In the genomic region with DNA sequence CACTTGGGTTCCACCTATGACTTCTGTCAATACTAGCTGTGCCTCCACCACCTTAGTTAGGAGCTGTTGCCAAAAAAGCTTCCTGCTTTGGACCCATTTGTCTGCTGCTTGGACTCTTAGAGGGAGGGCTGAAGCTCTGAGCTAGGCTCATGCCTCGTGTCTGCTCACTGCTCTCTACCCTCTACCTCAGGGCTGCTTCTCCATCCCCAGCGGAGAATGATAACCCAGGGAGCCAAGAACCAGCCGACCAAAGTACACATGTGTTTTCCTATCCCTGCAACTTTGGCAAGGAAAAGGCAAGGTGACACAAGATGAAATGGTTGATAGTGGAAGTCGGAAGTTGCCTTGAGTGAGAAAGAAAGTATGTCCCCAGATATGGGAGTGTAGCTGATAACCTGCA, we compare ENCODE assay signal across 28 mouse cellular contexts. TPM values are rescaled to one million over a fixed set of nuclear protein-coding genes. Genes with fewer than 3 reads are reported as not detected.
A peak's percentile ranks its signal among the peaks of the same experiment; 100 is the strongest.
DNase-seq lines count a peak whose midpoint lies in the region; TF ChIP-seq lines count a peak whose summit lies in the region.
"Had no signal": no experiment of that assay in that cellular context is flagged by ENCODE, and none has a peak within 500 bp of the region (broad histone marks: within the 10 kb centered on the region; RNA-seq: fewer than 3 reads in every experiment).

No protein-coding gene starts in this region.

- peak; percentile 2 for DNase-seq in cerebellum, adult 9-11 months
- DNase-seq in cerebellum, postnatal 10 days: no peak
- peak; percentile 52 for DNase-seq in heart, embryonic 10.5 days (ENCODE audit: low spot score)
- DNase-seq in heart, adult 18-20 months: no peak
- DNase-seq in lung, adult 2 months: peak; percentile 0
- no peak for DNase-seq in lung, postnatal 10 days
- peak; percentile 9 to 46 for DNase-seq in urinary bladder, postnatal 4 days (ENCODE audit: low spot score in 2 of 2)
- no peak for DNase-seq in urinary bladder, postnatal 10 days (ENCODE audit: low spot score)
- DNase-seq: adrenal gland, postnatal 36 days; cerebellum, adult 18-20 months; gastrocnemius, postnatal 10 days; heart, postnatal 4 days; kidney, postnatal 25 days; retina, postnatal 1 day; right cerebral cortex, postnatal 14 days; thymus, postnatal 4 days had no signal

- H3K4me1 ChIP-seq in heart, embryonic 10.5 days: no peaks in the 10 kb centered on the region; the same call in 1 of the 2 replicates
- no peaks in the 10 kb centered on the region for H3K4me1 ChIP-seq in lung, adult 2 months (ENCODE audit: control insufficient read depth, insufficient read depth, low read length)
- H3K4me1 ChIP-seq: embryonic facial prominence, embryonic 10.5 days; embryonic facial prominence, embryonic 15.5 days; forebrain, embryonic 15.5 days; kidney, embryonic 15.5 days; limb, embryonic 13.5 days; lung, embryonic 15.5 days; midbrain, embryonic 13.5 days; neural tube, embryonic 15.5 days had no signal

- no peak overlapping the region for H3K4me3 ChIP-seq in heart, embryonic 10.5 days
- H3K4me3 ChIP-seq in lung, adult 2 months (replicated peaks; ENCODE audit: extremely low read depth, low read depth, low read length): no peak overlapping the region
- H3K4me3 ChIP-seq: embryonic facial prominence, embryonic 10.5 days; embryonic facial prominence, embryonic 15.5 days; forebrain, embryonic 15.5 days; heart, embryonic 12.5 days; kidney, embryonic 15.5 days; limb, embryonic 13.5 days; lung, embryonic 15.5 days; midbrain, embryonic 13.5 days; neural tube, embryonic 15.5 days had no signal

- TF ChIP-seq CTCF in lung, adult 2 months (IDR thresholded peaks at IDR 0.05; ENCODE audit: insufficient read depth, low read length): no peak

- H3K27me3 ChIP-seq in heart, embryonic 10.5 days (ENCODE audit: insufficient read depth, poor library complexity, severe bottlenecking): no peaks in the 10 kb centered on the region
- H3K27me3 ChIP-seq: CH12.LX; embryonic facial prominence, embryonic 15.5 days; forebrain, embryonic 15.5 days; heart, embryonic 12.5 days; kidney, embryonic 15.5 days; limb, embryonic 13.5 days; lung, embryonic 15.5 days; midbrain, embryonic 13.5 days; neural tube, embryonic 15.5 days had no signal

- H3K36me3 ChIP-seq in heart, embryonic 10.5 days: peaks cover 94% of the 10 kb centered on the region

- no peak for TF ChIP-seq POLR2A in lung, adult 2 months (IDR thresholded peaks at IDR 0.05; ENCODE audit: borderline replicate concordance, extremely low read depth, low read depth, low read length)

- no peak overlapping the region for H3K27ac ChIP-seq in heart, embryonic 10.5 days
- H3K27ac ChIP-seq: embryonic facial prominence, embryonic 10.5 days; embryonic facial prominence, embryonic 15.5 days; forebrain, embryonic 15.5 days; hindbrain, embryonic 14.5 days; kidney, embryonic 15.5 days; limb, embryonic 13.5 days; liver, embryonic 14.5 days; lung, embryonic 15.5 days; midbrain, embryonic 13.5 days; neural tube, embryonic 15.5 days had no signal

- no peaks in the 10 kb centered on the region for H3K9me3 ChIP-seq in heart, embryonic 10.5 days
- H3K9me3 ChIP-seq: embryonic facial prominence, embryonic 10.5 days; embryonic facial prominence, embryonic 15.5 days; forebrain, embryonic 15.5 days; heart, embryonic 12.5 days; kidney, embryonic 15.5 days; limb, embryonic 13.5 days; lung, embryonic 15.5 days; midbrain, embryonic 13.5 days; neural tube, embryonic 15.5 days had no signal

- WGBS in heart, embryonic 10.5 days: 77% methylated on average over 4 of the region's 4 CpGs
- 79% methylated on average over 4 of the region's 4 CpGs for WGBS in lung, adult 2 months

RNA-seq across cellular contexts. Expression of gene Usp35, which starts 26.6 kb away (rescaled TPM):
- 1.1 and 2.3 TPM in 2 replicates for polyA plus RNA-seq in heart, embryonic 10.5 days (2016; fragmentation: Nextera tagmentation; extraction: Ambion mirVana)
- total RNA-seq in heart, adult 18-20 months (2021): under 1 TPM; 0.41 to 0.60 TPM
- polyA plus RNA-seq in lung, adult 2 months (2012; rRNA removed): 5.3 and 9.2 TPM in 2 replicates

RNA-seq across cellular contexts. Expression of gene Kctd21, which starts 26.9 kb away (rescaled TPM):
- polyA plus RNA-seq in heart, embryonic 10.5 days (2016; fragmentation: Nextera tagmentation; extraction: Ambion mirVana): 4.1 and 4.6 TPM in 2 replicates
- total RNA-seq in heart, adult 18-20 months (2021): 1 to 10 TPM; 4.1 to 4.9 TPM
- 7.9 and 11.5 TPM in 2 replicates for polyA plus RNA-seq in lung, adult 2 months (2012; rRNA removed)

Comparison
In these comparisons a context has a peak if more than half of its experiments do, and no peak if none do; other contexts are left out.
1. DNase-seq: peak in cerebellum, adult 9-11 months (single experiment), heart, embryonic 10.5 days (single experiment), lung, adult 2 months (single experiment) and urinary bladder, postnatal 4 days (2 of 2); none in cerebellum, postnatal 10 days (0 of 2), heart, adult 18-20 months (0 of 2), lung, postnatal 10 days (single experiment) and urinary bladder, postnatal 10 days (single experiment).